ENCODE assay signal across 12 mouse cellular contexts in the genomic region with DNA sequence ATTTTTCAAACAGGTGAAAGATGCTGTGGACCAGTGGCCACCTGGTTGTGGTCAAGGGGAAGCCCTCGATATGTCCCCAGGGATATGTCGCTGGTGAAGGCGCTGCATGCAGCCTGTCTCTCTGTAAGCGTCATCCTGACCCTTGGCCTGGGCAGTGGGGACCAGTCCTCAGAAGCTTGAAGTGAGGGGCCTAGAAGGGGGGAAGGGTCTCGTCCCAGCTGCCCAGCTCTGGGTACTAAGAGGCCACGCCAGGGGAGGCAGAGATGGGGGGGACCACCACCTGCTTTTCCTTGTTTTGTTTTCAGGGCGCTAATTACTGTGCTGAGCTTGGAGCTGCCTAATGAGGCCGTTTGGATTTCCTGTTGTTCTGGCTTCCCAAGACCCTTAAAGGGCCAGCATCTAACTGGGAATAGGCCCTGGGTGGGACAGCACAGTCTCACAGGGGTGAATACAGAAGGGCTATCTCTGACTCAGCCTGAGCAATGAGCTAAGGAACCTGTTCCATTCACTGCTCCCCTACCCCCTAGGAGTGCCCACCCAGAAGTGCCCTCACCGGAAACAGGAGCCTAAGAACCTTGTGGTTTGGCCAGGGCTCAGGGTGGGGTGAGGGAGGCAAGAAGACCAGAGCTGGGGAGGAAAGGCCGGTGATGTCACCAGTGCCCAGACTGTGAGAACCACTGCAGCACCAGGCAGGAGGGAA. TPM values are rescaled to one million over a fixed set of nuclear protein-coding genes. Genes with fewer than 3 reads are reported as not detected.
DNase-seq lines count a peak whose midpoint lies in the region; ATAC-seq and TF ChIP-seq lines count a peak whose summit lies in the region.
"Had no signal": no experiment of that assay in that cellular context is flagged by ENCODE, and none has a peak within 500 bp of the region (broad histone marks: within the 10 kb centered on the region; RNA-seq: fewer than 3 reads in every experiment).

No protein-coding gene starts in this region.

- no peaks in the 10 kb centered on the region; the same call in 1 of the 2 replicates for H3K27me3 ChIP-seq in intestine, embryonic 16.5 days (replicated peaks; ENCODE audit: control insufficient read depth, insufficient read depth, low read length)
- H3K27me3 ChIP-seq in intestine, embryonic 15.5 days (replicated peaks) = no peaks in the 10 kb centered on the region
- H3K27me3 ChIP-seq in CH12.LX (replicated peaks) = peaks cover 4% of the 10 kb centered on the region
- H3K27me3 ChIP-seq in lung, embryonic 16.5 days (ENCODE audit: control insufficient read depth, insufficient read depth, low read depth, low read length) = no peaks in the 10 kb centered on the region

- H3K4me3 ChIP-seq in intestine, embryonic 16.5 days (ENCODE audit: low read length) = no peak overlapping the region
- H3K4me3 ChIP-seq in intestine, embryonic 15.5 days (replicated peaks) = no peak overlapping the region
- H3K4me3 ChIP-seq in CH12.LX (replicated peaks in 1 of 3; ENCODE audit: low read depth in 2 of 3, low read length in 2 of 3, poor library complexity in 1 of 3) = no peak overlapping the region
- no peak overlapping the region for H3K4me3 ChIP-seq in lung, embryonic 16.5 days (ENCODE audit: low read length)

- 0 out of 2 replicates have a peak overlapping the region, but pooled peaks have one; percentile 25 for H3K27ac ChIP-seq in intestine, embryonic 16.5 days (ENCODE audit: low read length)
- H3K27ac ChIP-seq in intestine, embryonic 15.5 days = no peak overlapping the region; the same call in 1 of the 2 replicates
- no peak overlapping the region for H3K27ac ChIP-seq in CH12.LX (ENCODE audit: insufficient read depth, low read depth)
- H3K27ac ChIP-seq in lung, embryonic 16.5 days (ENCODE audit: low read length) = peak overlapping the region; percentile 70

- peak; percentile 58 for TF ChIP-seq EP300 in CH12.LX (IDR thresholded peaks at IDR 0.05; ENCODE audit: low read length)

- TF ChIP-seq RAD21 in CH12.LX (IDR thresholded peaks at IDR 0.05; ENCODE audit: low read depth, low read length) = no peak

- no peaks in the 10 kb centered on the region for H3K9me3 ChIP-seq in intestine, embryonic 16.5 days (ENCODE audit: control insufficient read depth, low read length)
- no peaks in the 10 kb centered on the region for H3K9me3 ChIP-seq in intestine, embryonic 15.5 days
- H3K9me3 ChIP-seq in CH12.LX (replicated peaks; ENCODE audit: low read length) = peaks cover 7% of the 10 kb centered on the region
- no peaks in the 10 kb centered on the region for H3K9me3 ChIP-seq in lung, embryonic 16.5 days (ENCODE audit: control insufficient read depth, low read length)
- H3K9me3 ChIP-seq: G1E had no signal

- no peak overlapping the region for H3K4me2 ChIP-seq in intestine, embryonic 16.5 days (ENCODE audit: low read depth, low read length)
- no peak overlapping the region for H3K4me2 ChIP-seq in intestine, embryonic 15.5 days (replicated peaks)
- 0 out of 2 replicates have a peak overlapping the region, but pooled peaks have one; percentile 7 for H3K4me2 ChIP-seq in CH12.LX (ENCODE audit: insufficient read depth, low read depth, poor library complexity, severe bottlenecking)
- H3K4me2 ChIP-seq in lung, embryonic 16.5 days (ENCODE audit: low read depth, low read length) = no peak overlapping the region

- in situ Hi-C loops in CH12.LX (cut with MboI; ENCODE audit: low pct_ligation_motif_present, low pct_unique_long_range_greater_than_20kb, low sequenced_read_pairs) = no loop called here

- dilution Hi-C loops in CH12.LX (cut with MboI; ENCODE audit: extremely low pct_ligation_motif_present, extremely low pct_unique_long_range_greater_than_20kb, low sequenced_read_pairs) = no loop called here

- WGBS in intestine, embryonic 16.5 days = 44% methylated on average over 10 of the region's 10 CpGs
- 43% methylated on average over 10 of the region's 10 CpGs for WGBS in intestine, embryonic 15.5 days
- 29% methylated on average over 10 of the region's 10 CpGs for WGBS in lung, embryonic 16.5 days

- TF ChIP-seq POLR2A in CH12.LX (IDR thresholded peaks at IDR 0.05; ENCODE audit: low read depth, low read length) = no peak

- ATAC-seq in intestine, embryonic 16.5 days = no peak
- no peak for ATAC-seq in intestine, embryonic 15.5 days
- peak; percentile 43; the same call in 1 of the 2 replicates for ATAC-seq in common myeloid progenitor, adult 5-6 weeks (replicated peaks; ENCODE audit: low read depth, poor library complexity, severe bottlenecking)
- 0 out of 2 replicates have a peak, but pooled peaks have one; percentile 11 for ATAC-seq in lung, embryonic 16.5 days (ENCODE audit: low read depth)
- ATAC-seq in megakaryocyte-erythroid progenitor cell, adult 5-6 weeks (replicated peaks; ENCODE audit: low FRiP score, low TSS enrichment, poor library complexity, severe bottlenecking) = no peak
- ATAC-seq: intestine, postnatal 0 days had no signal

- peak; percentile 38 for DNase-seq in CH12.LX (ENCODE audit: extremely low read depth)
- no peak for DNase-seq in adrenal gland, adult (ENCODE audit: inconsistent age in 2 of 2, low spot score in 1 of 2)
- DNase-seq: adrenal gland, postnatal 25 days; cerebellum, postnatal 14 days; left cerebral cortex, postnatal 4 days had no signal

- peaks cover 10% of the 10 kb centered on the region; the same call in 1 of the 2 replicates for H3K4me1 ChIP-seq in intestine, embryonic 16.5 days (ENCODE audit: control insufficient read depth, insufficient read depth, low read length)
- H3K4me1 ChIP-seq in intestine, embryonic 15.5 days (replicated peaks) = 0 out of 2 replicates have a peak, but pooled peaks cover 19% of the 10 kb centered on the region
- peaks cover 7 to 37% of the 10 kb centered on the region in 2 experiments; a peak in 3 of 4 replicates for H3K4me1 ChIP-seq in CH12.LX (ENCODE audit: control insufficient read depth in 1 of 2, insufficient read depth in 2 of 2)
- peaks cover 7% of the 10 kb centered on the region; the same call in 1 of the 2 replicates for H3K4me1 ChIP-seq in lung, embryonic 16.5 days (replicated peaks; ENCODE audit: control insufficient read depth, insufficient read depth, low read length)

- H3K36me3 ChIP-seq in intestine, embryonic 16.5 days (ENCODE audit: control insufficient read depth, insufficient read depth, low read length) = no peaks in the 10 kb centered on the region
- H3K36me3 ChIP-seq in intestine, embryonic 15.5 days = no peaks in the 10 kb centered on the region
- no peaks in the 10 kb centered on the region for H3K36me3 ChIP-seq in CH12.LX (replicated peaks in 1 of 2; ENCODE audit: control insufficient read depth in 1 of 2, insufficient read depth in 1 of 2, low read length in 1 of 2)
- no peaks in the 10 kb centered on the region for H3K36me3 ChIP-seq in lung, embryonic 16.5 days (ENCODE audit: control insufficient read depth, insufficient read depth, low read length)
- H3K36me3 ChIP-seq: G1E had no signal

- TF ChIP-seq CTCF in CH12.LX (conservative IDR thresholded peaks at IDR 0.05 in 1 of 2, IDR thresholded peaks at IDR 0.05 in 1 of 2; ENCODE audit: low read depth in 2 of 2, low read length in 2 of 2) = no peak

- no peak overlapping the region for H3K9ac ChIP-seq in intestine, embryonic 16.5 days (ENCODE audit: low read depth, low read length)
- H3K9ac ChIP-seq in intestine, embryonic 15.5 days = no peak overlapping the region
- no peak overlapping the region for H3K9ac ChIP-seq in CH12.LX (ENCODE audit: insufficient read depth, low read depth)
- no peak overlapping the region for H3K9ac ChIP-seq in lung, embryonic 16.5 days (ENCODE audit: low read length)

- H3K79me2 ChIP-seq in CH12.LX (replicated peaks; ENCODE audit: control insufficient read depth, extremely low read depth, insufficient read depth, poor library complexity, severe bottlenecking) = no peaks in the 10 kb centered on the region

RNA-seq across cellular contexts. Expression of a gene that starts 11.7 kb away (rescaled TPM):
- polyA plus RNA-seq in intestine, embryonic 16.5 days (2015; fragmentation: Nextera tagmentation; extraction: Ambion mirVana) = 8.4 and 8.7 TPM in 2 replicates
- polyA plus RNA-seq in intestine, embryonic 15.5 days (2015; fragmentation: Nextera tagmentation; extraction: Ambion mirVana) = 8.3 and 8.4 TPM in 2 replicates
- total RNA-seq in CH12.LX (2012; rRNA removed) (0.13 TPM in 1 of 2 replicates, not detected in the other), CH12.LX (2014; rRNA removed) (0.12 TPM in 1 of 2 replicates, not detected in the other)
- polyA plus RNA-seq in CH12.LX (2012; ENCODE audit: insufficient read length, low read depth) = not detected in 2 replicates
- not detected in 2 replicates for total RNA-seq in common myeloid progenitor, adult 5-6 weeks (2017)
- 14.6 and 17.8 TPM in 2 replicates for polyA plus RNA-seq in lung, embryonic 16.5 days (2015; fragmentation: Nextera tagmentation; extraction: Ambion mirVana)
- total RNA-seq in megakaryocyte-erythroid progenitor cell, adult 5-6 weeks (2014; fragmentation: Nextera tagmentation) = not detected in 2 replicates
- total RNA-seq in megakaryocyte-erythroid progenitor cell, adult 5-6 weeks (2017) = not detected in 2 replicates

RNA-seq across cellular contexts. Expression of a gene that starts 25.4 kb away (rescaled TPM):
- 25.5 and 29.6 TPM in 2 replicates for polyA plus RNA-seq in intestine, embryonic 16.5 days (2015; fragmentation: Nextera tagmentation; extraction: Ambion mirVana)
- polyA plus RNA-seq in intestine, embryonic 15.5 days (2015; fragmentation: Nextera tagmentation; extraction: Ambion mirVana) = 20.9 and 22.5 TPM in 2 replicates
- total RNA-seq in CH12.LX (2012; rRNA removed) (14.8 and 15.4 TPM in 2 replicates), CH12.LX (2014; rRNA removed) (7.4 and 8.7 TPM in 2 replicates)
- polyA plus RNA-seq in CH12.LX (2012; ENCODE audit: insufficient read length, low read depth) = 15.8 and 17.9 TPM in 2 replicates
- total RNA-seq in common myeloid progenitor, adult 5-6 weeks (2017) = 12.8 and 22.5 TPM in 2 replicates
- 18.8 and 19.5 TPM in 2 replicates for polyA plus RNA-seq in lung, embryonic 16.5 days (2015; fragmentation: Nextera tagmentation; extraction: Ambion mirVana)
- 9.0 and 13.1 TPM in 2 replicates for total RNA-seq in megakaryocyte-erythroid progenitor cell, adult 5-6 weeks (2014; fragmentation: Nextera tagmentation)
- total RNA-seq in megakaryocyte-erythroid progenitor cell, adult 5-6 weeks (2017) = 6.5 and 12.4 TPM in 2 replicates

RNA-seq across cellular contexts. Expression of a gene that starts 37.1 kb away (rescaled TPM):
- 2.7 and 6.0 TPM in 2 replicates for polyA plus RNA-seq in intestine, embryonic 16.5 days (2015; fragmentation: Nextera tagmentation; extraction: Ambion mirVana)
- polyA plus RNA-seq in intestine, embryonic 15.5 days (2015; fragmentation: Nextera tagmentation; extraction: Ambion mirVana) = 2.3 and 2.7 TPM in 2 replicates
- total RNA-seq in CH12.LX (2012; rRNA removed) = 47.5 and 95.6 TPM in 2 replicates
- 47.2 and 49.2 TPM in 2 replicates for total RNA-seq in CH12.LX (2014; rRNA removed)
- polyA plus RNA-seq in CH12.LX (2012; ENCODE audit: insufficient read length, low read depth) = 33.3 and 33.4 TPM in 2 replicates
- not detected in 2 replicates for total RNA-seq in common myeloid progenitor, adult 5-6 weeks (2017)
- polyA plus RNA-seq in lung, embryonic 16.5 days (2015; fragmentation: Nextera tagmentation; extraction: Ambion mirVana) = 1.1 and 1.7 TPM in 2 replicates
- total RNA-seq in megakaryocyte-erythroid progenitor cell, adult 5-6 weeks (2014; fragmentation: Nextera tagmentation) = not detected in 2 replicates
- total RNA-seq in megakaryocyte-erythroid progenitor cell, adult 5-6 weeks (2017) = not detected in 2 replicates
- total RNA-seq: G1E had no signal
- polyA plus RNA-seq: G1E had no signal

RNA-seq across cellular contexts. Expression of a gene that starts 42.9 kb away (rescaled TPM):
- 3.9 and 4.1 TPM in 2 replicates for polyA plus RNA-seq in intestine, embryonic 16.5 days (2015; fragmentation: Nextera tagmentation; extraction: Ambion mirVana)
- 5.2 and 7.1 TPM in 2 replicates for polyA plus RNA-seq in intestine, embryonic 15.5 days (2015; fragmentation: Nextera tagmentation; extraction: Ambion mirVana)
- total RNA-seq in CH12.LX (2012; rRNA removed) (0.08 and 0.17 TPM in 2 replicates), CH12.LX (2014; rRNA removed) (not detected in 2 replicates)
- polyA plus RNA-seq in CH12.LX (2012; ENCODE audit: insufficient read length, low read depth) = not detected in 2 replicates
- total RNA-seq in common myeloid progenitor, adult 5-6 weeks (2017) = 0.05 TPM in 1 of 2 replicates, not detected in the other
- polyA plus RNA-seq in lung, embryonic 16.5 days (2015; fragmentation: Nextera tagmentation; extraction: Ambion mirVana) = 1.3 and 2.2 TPM in 2 replicates
- not detected in 2 replicates for total RNA-seq in megakaryocyte-erythroid progenitor cell, adult 5-6 weeks (2014; fragmentation: Nextera tagmentation)
- total RNA-seq in megakaryocyte-erythroid progenitor cell, adult 5-6 weeks (2017) = not detected in 2 replicates
- polyA plus RNA-seq: G1E had no signal

Comparison
In these comparisons a context has a peak if more than half of its experiments do, and no peak if none do; other contexts are left out.
1. H3K27ac ChIP-seq: peak in intestine, embryonic 16.5 days (single experiment) and lung, embryonic 16.5 days (single experiment); none in intestine, embryonic 15.5 days (single experiment) and CH12.LX (single experiment).
2. ATAC-seq: peak in common myeloid progenitor, adult 5-6 weeks (single experiment) and lung, embryonic 16.5 days (single experiment); none in intestine, embryonic 16.5 days (single experiment), intestine, embryonic 15.5 days (single experiment) and megakaryocyte-erythroid progenitor cell, adult 5-6 weeks (single experiment).